Comparison of ENCODE assay signal across 15 mouse cellular contexts in genomic region chr2:108795145-108795544, GRCm38 (mm10).
"Had no signal": no experiment of that assay in that cellular context is flagged by ENCODE, and none has a peak within 500 bp of the region (broad histone marks: within the 10 kb centered on the region; RNA-seq: fewer than 3 reads in every experiment).

No protein-coding gene starts in this region.

- H3K4me3 ChIP-seq: layer of hippocampus, adult 2 months; limb, embryonic 13.5 days; liver, embryonic 15.5 days; midbrain, embryonic 15.5 days; neural tube, embryonic 13.5 days had no signal

- H3K9me3 ChIP-seq: limb, embryonic 13.5 days; liver, embryonic 15.5 days; midbrain, embryonic 15.5 days; neural tube, embryonic 13.5 days had no signal

- ATAC-seq: lung, postnatal 0 days; midbrain, embryonic 15.5 days had no signal

- H3K36me3 ChIP-seq: limb, embryonic 13.5 days; liver, embryonic 15.5 days; midbrain, embryonic 15.5 days; neural tube, embryonic 13.5 days had no signal

- H3K4me1 ChIP-seq: limb, embryonic 13.5 days; liver, embryonic 15.5 days; midbrain, embryonic 15.5 days; neural tube, embryonic 13.5 days had no signal

- DNase-seq: kidney, adult 9 months; kidney, postnatal 36 days; left cerebral cortex, postnatal 4 days; lung, adult 2 months; lung, postnatal 36 days; retina, postnatal 1 day; thymus, postnatal 36 days had no signal

- H3K4me2 ChIP-seq: limb, embryonic 13.5 days; liver, embryonic 15.5 days; midbrain, embryonic 11.5 days; midbrain, embryonic 15.5 days; neural tube, embryonic 13.5 days had no signal

- H3K27ac ChIP-seq: kidney, postnatal 0 days; layer of hippocampus, adult 2 months; limb, embryonic 13.5 days; liver, embryonic 15.5 days; midbrain, embryonic 15.5 days; neural tube, embryonic 13.5 days had no signal

- H3K9ac ChIP-seq: limb, embryonic 13.5 days; liver, embryonic 15.5 days; midbrain, embryonic 15.5 days; neural tube, embryonic 13.5 days had no signal

- H3K27me3 ChIP-seq: limb, embryonic 13.5 days; liver, embryonic 15.5 days; midbrain, embryonic 15.5 days; neural tube, embryonic 13.5 days had no signal
